In genomic region chr1:137636947-137637346, GRCm38 (mm10) we compare ENCODE assay signal across 17 mouse cellular contexts.
DNase-seq lines count a peak whose midpoint lies in the region; ATAC-seq and TF ChIP-seq lines count a peak whose summit lies in the region.
"Had no signal": no experiment of that assay in that cellular context is flagged by ENCODE, and none has a peak within 500 bp of the region (broad histone marks: within the 10 kb centered on the region; RNA-seq: fewer than 3 reads in every experiment).

No protein-coding gene starts in this region.

- no peak for TF ChIP-seq EP300 in heart, adult 2 months (IDR thresholded peaks at IDR 0.05; ENCODE audit: insufficient read depth, low read depth, low read length)

- no peak overlapping the region for H3K4me3 ChIP-seq in forebrain, embryonic 14.5 days (ENCODE audit: low read depth, low read length)
- no peak overlapping the region for H3K4me3 ChIP-seq in forebrain, embryonic 13.5 days
- H3K4me3 ChIP-seq in midbrain, embryonic 10.5 days = no peak overlapping the region
- no peak overlapping the region for H3K4me3 ChIP-seq in midbrain, embryonic 16.5 days (ENCODE audit: low read depth, low read length)
- no peak overlapping the region for H3K4me3 ChIP-seq in embryonic facial prominence, embryonic 11.5 days (ENCODE audit: low read depth, low read length)
- no peak overlapping the region for H3K4me3 ChIP-seq in neural tube, embryonic 12.5 days
- no peak overlapping the region for H3K4me3 ChIP-seq in heart, adult 2 months
- H3K4me3 ChIP-seq: hindbrain, embryonic 15.5 days; layer of hippocampus, adult 2 months; left cerebral cortex, adult 2 months; liver, embryonic 13.5 days; stomach, embryonic 15.5 days had no signal

- H3K4me2 ChIP-seq in forebrain, embryonic 14.5 days (ENCODE audit: low read length) = no peak overlapping the region
- no peak overlapping the region for H3K4me2 ChIP-seq in forebrain, embryonic 13.5 days
- no peak overlapping the region for H3K4me2 ChIP-seq in midbrain, embryonic 16.5 days (ENCODE audit: low read length)
- H3K4me2 ChIP-seq in embryonic facial prominence, embryonic 11.5 days (ENCODE audit: low read depth, low read length) = no peak overlapping the region
- H3K4me2 ChIP-seq in neural tube, embryonic 12.5 days (replicated peaks) = no peak overlapping the region; the same call in 1 of the 2 replicates
- H3K4me2 ChIP-seq: hindbrain, embryonic 15.5 days; liver, embryonic 13.5 days; stomach, embryonic 15.5 days had no signal

- H3K27me3 ChIP-seq in forebrain, embryonic 14.5 days (replicated peaks; ENCODE audit: control insufficient read depth, insufficient read depth, low read length) = no peaks in the 10 kb centered on the region
- H3K27me3 ChIP-seq in forebrain, embryonic 13.5 days = no peaks in the 10 kb centered on the region
- no peaks in the 10 kb centered on the region for H3K27me3 ChIP-seq in midbrain, embryonic 10.5 days (ENCODE audit: low read depth, poor library complexity, severe bottlenecking)
- no peaks in the 10 kb centered on the region for H3K27me3 ChIP-seq in midbrain, embryonic 16.5 days (ENCODE audit: control insufficient read depth, insufficient read depth, low read depth, low read length)
- no peaks in the 10 kb centered on the region for H3K27me3 ChIP-seq in embryonic facial prominence, embryonic 11.5 days (ENCODE audit: control insufficient read depth, insufficient read depth, low read length)
- no peaks in the 10 kb centered on the region for H3K27me3 ChIP-seq in neural tube, embryonic 12.5 days (replicated peaks)
- no peaks in the 10 kb centered on the region for H3K27me3 ChIP-seq in heart, adult 2 months (ENCODE audit: control insufficient read depth, insufficient read depth, low read length)
- H3K27me3 ChIP-seq: hindbrain, embryonic 15.5 days; liver, embryonic 13.5 days; stomach, embryonic 15.5 days had no signal

- intact Hi-C loops in heart, adult 2 months (cut with DNase I) = no loop called here

- H3K27ac ChIP-seq in forebrain, embryonic 14.5 days (ENCODE audit: low read depth, low read length) = no peak overlapping the region; the same call in 1 of the 2 replicates
- no peak overlapping the region; the same call in 1 of the 2 replicates for H3K27ac ChIP-seq in forebrain, embryonic 13.5 days
- peak overlapping the region; percentile 82 for H3K27ac ChIP-seq in midbrain, embryonic 10.5 days (replicated peaks)
- H3K27ac ChIP-seq in midbrain, embryonic 16.5 days (ENCODE audit: low read length) = no peak overlapping the region
- 0 out of 2 replicates have a peak overlapping the region, but pooled peaks have one; percentile 22 for H3K27ac ChIP-seq in embryonic facial prominence, embryonic 11.5 days (replicated peaks; ENCODE audit: low read depth, low read length)
- H3K27ac ChIP-seq in neural tube, embryonic 12.5 days = 0 out of 2 replicates have a peak overlapping the region, but pooled peaks have one; percentile 15
- no peak overlapping the region for H3K27ac ChIP-seq in heart, adult 2 months
- H3K27ac ChIP-seq: hindbrain, embryonic 15.5 days; layer of hippocampus, adult 2 months; left cerebral cortex, adult 2 months; liver, embryonic 13.5 days; stomach, embryonic 15.5 days had no signal

- ATAC-seq in forebrain, embryonic 14.5 days = 0 out of 2 replicates have a peak, but pooled peaks have one; percentile 12
- no peak for ATAC-seq in forebrain, embryonic 13.5 days
- no peak for ATAC-seq in midbrain, embryonic 16.5 days
- ATAC-seq in embryonic facial prominence, embryonic 11.5 days (replicated peaks; ENCODE audit: insufficient number of reproducible peaks, low FRiP score, low TSS enrichment, low read depth) = no peak
- peak; percentile 85 for ATAC-seq in neural tube, embryonic 12.5 days (ENCODE audit: low FRiP score, low read depth)

- H3K79me2 ChIP-seq in heart, adult 2 months (replicated peaks; ENCODE audit: control insufficient read depth, insufficient read depth, low read length) = no peaks in the 10 kb centered on the region

- H3K4me1 ChIP-seq in forebrain, embryonic 14.5 days (ENCODE audit: control insufficient read depth, insufficient read depth, low read length) = peaks cover 3% of the 10 kb centered on the region; the same call in 1 of the 2 replicates
- H3K4me1 ChIP-seq in forebrain, embryonic 13.5 days = peaks cover 18% of the 10 kb centered on the region
- H3K4me1 ChIP-seq in midbrain, embryonic 10.5 days = peaks cover 52% of the 10 kb centered on the region
- 0 out of 2 replicates have a peak, but pooled peaks cover 2% of the 10 kb centered on the region for H3K4me1 ChIP-seq in midbrain, embryonic 16.5 days (ENCODE audit: control insufficient read depth, insufficient read depth, low read length)
- H3K4me1 ChIP-seq in embryonic facial prominence, embryonic 11.5 days (ENCODE audit: control insufficient read depth, insufficient read depth, low read length) = no peaks in the 10 kb centered on the region
- peaks cover 8% of the 10 kb centered on the region for H3K4me1 ChIP-seq in neural tube, embryonic 12.5 days
- no peaks in the 10 kb centered on the region for H3K4me1 ChIP-seq in heart, adult 2 months (ENCODE audit: control insufficient read depth, insufficient read depth, low read length)
- H3K4me1 ChIP-seq: liver, embryonic 13.5 days; stomach, embryonic 15.5 days had no signal

- TF ChIP-seq POLR2A in heart, adult 2 months (IDR thresholded peaks at IDR 0.05; ENCODE audit: insufficient read depth, low read depth, low read length) = no peak

- no peaks in the 10 kb centered on the region for H3K9me3 ChIP-seq in forebrain, embryonic 14.5 days (replicated peaks; ENCODE audit: control insufficient read depth, low read length)
- no peaks in the 10 kb centered on the region for H3K9me3 ChIP-seq in forebrain, embryonic 13.5 days (replicated peaks)
- no peaks in the 10 kb centered on the region for H3K9me3 ChIP-seq in midbrain, embryonic 10.5 days (replicated peaks)
- H3K9me3 ChIP-seq in midbrain, embryonic 16.5 days (replicated peaks; ENCODE audit: control insufficient read depth, low read length, poor library complexity, severe bottlenecking) = no peaks in the 10 kb centered on the region
- H3K9me3 ChIP-seq in embryonic facial prominence, embryonic 11.5 days (replicated peaks; ENCODE audit: control insufficient read depth, low read length) = no peaks in the 10 kb centered on the region
- H3K9me3 ChIP-seq in neural tube, embryonic 12.5 days = no peaks in the 10 kb centered on the region
- H3K9me3 ChIP-seq: hindbrain, embryonic 15.5 days; liver, embryonic 13.5 days; stomach, embryonic 15.5 days had no signal

- no peak overlapping the region for H3K9ac ChIP-seq in forebrain, embryonic 14.5 days (ENCODE audit: low read length)
- no peak overlapping the region for H3K9ac ChIP-seq in forebrain, embryonic 13.5 days
- no peak overlapping the region for H3K9ac ChIP-seq in midbrain, embryonic 16.5 days (ENCODE audit: low read depth, low read length)
- H3K9ac ChIP-seq in embryonic facial prominence, embryonic 11.5 days (replicated peaks; ENCODE audit: low read length) = no peak overlapping the region
- H3K9ac ChIP-seq in neural tube, embryonic 12.5 days = no peak overlapping the region
- no peak overlapping the region for H3K9ac ChIP-seq in heart, adult 2 months (ENCODE audit: low read depth, low read length)
- H3K9ac ChIP-seq: hindbrain, embryonic 15.5 days; liver, embryonic 13.5 days; stomach, embryonic 15.5 days had no signal

- TF ChIP-seq CTCF in heart, adult 2 months (IDR thresholded peaks at IDR 0.05) = no peak

- WGBS in forebrain, embryonic 14.5 days = 12% methylated on average over 3 of the region's 3 CpGs
- WGBS in forebrain, embryonic 13.5 days = 15% methylated on average over 3 of the region's 3 CpGs
- WGBS in midbrain, embryonic 10.5 days = 18% methylated on average over 3 of the region's 3 CpGs
- WGBS in midbrain, embryonic 16.5 days = 24% methylated on average over 3 of the region's 3 CpGs
- WGBS in embryonic facial prominence, embryonic 11.5 days = 18% methylated on average over 3 of the region's 3 CpGs
- WGBS in neural tube, embryonic 12.5 days = 3% methylated on average over 3 of the region's 3 CpGs
- WGBS in heart, adult 2 months = 66% methylated on average over 3 of the region's 3 CpGs

- H3K36me3 ChIP-seq in forebrain, embryonic 14.5 days (ENCODE audit: control insufficient read depth, insufficient read depth, low read length) = no peaks in the 10 kb centered on the region
- no peaks in the 10 kb centered on the region for H3K36me3 ChIP-seq in forebrain, embryonic 13.5 days (ENCODE audit: poor library complexity, severe bottlenecking)
- H3K36me3 ChIP-seq in midbrain, embryonic 10.5 days = no peaks in the 10 kb centered on the region
- H3K36me3 ChIP-seq in midbrain, embryonic 16.5 days (ENCODE audit: control insufficient read depth, insufficient read depth, low read length) = no peaks in the 10 kb centered on the region
- H3K36me3 ChIP-seq in embryonic facial prominence, embryonic 11.5 days (replicated peaks; ENCODE audit: control insufficient read depth, insufficient read depth, low read depth, low read length) = no peaks in the 10 kb centered on the region
- no peaks in the 10 kb centered on the region for H3K36me3 ChIP-seq in neural tube, embryonic 12.5 days
- H3K36me3 ChIP-seq in heart, adult 2 months (ENCODE audit: control insufficient read depth, insufficient read depth, low read length) = no peaks in the 10 kb centered on the region
- H3K36me3 ChIP-seq: hindbrain, embryonic 15.5 days; liver, embryonic 13.5 days; stomach, embryonic 15.5 days had no signal

- no peak for DNase-seq in forebrain, embryonic 14.5 days (ENCODE audit: low spot score)
- DNase-seq in midbrain, embryonic 10.5 days (ENCODE audit: low spot score) = peak; percentile 40
- DNase-seq in embryonic facial prominence, embryonic 11.5 days (ENCODE audit: low spot score) = no peak
- no peak for DNase-seq in spleen, adult 12 weeks (ENCODE audit: low spot score)
- DNase-seq in heart, adult 2 months = no peak
- DNase-seq: adrenal gland, adult 8-10 months; cerebellum, postnatal 14 days; gastrocnemius, postnatal 14 days; kidney, adult 2 months; liver, embryonic 13.5 days had no signal

Comparison
In these comparisons a context has a peak if more than half of its experiments do, and no peak if none do; other contexts are left out.
1. ATAC-seq: peak in forebrain, embryonic 14.5 days (single experiment) and neural tube, embryonic 12.5 days (single experiment); none in forebrain, embryonic 13.5 days (single experiment), midbrain, embryonic 16.5 days (single experiment) and embryonic facial prominence, embryonic 11.5 days (single experiment).
2. H3K27ac ChIP-seq: peak in midbrain, embryonic 10.5 days (single experiment), embryonic facial prominence, embryonic 11.5 days (single experiment) and neural tube, embryonic 12.5 days (single experiment); none in forebrain, embryonic 14.5 days (single experiment), forebrain, embryonic 13.5 days (single experiment), midbrain, embryonic 16.5 days (single experiment) and heart, adult 2 months (single experiment).